Mouse (Mus musculus) splenic B cell, adult 2 months (primary cell): ENCODE results near the gene Rbp1.

Experiments used
- DNase-seq: peaks from one replicate; pipeline ENCODE4 v3.0.0-alpha.2; 2011; ENCODE audit warnings: low read depth, low spot score
- H3K27me3 ChIP-seq: 2 replicates; pipeline ENCODE4 v1.6.1; 2012; ENCODE audit warnings: mild to moderate bottlenecking, low read length, moderate library complexity, mixed read lengths; ENCODE audit not compliant: control insufficient read depth, poor library complexity, insufficient read depth, severe bottlenecking
- H3K36me3 ChIP-seq: 2 replicates; pipeline ENCODE4 v1.6.1; 2012; ENCODE audit warnings: mild to moderate bottlenecking, low read length, moderate library complexity, mixed read lengths; ENCODE audit not compliant: control insufficient read depth, poor library complexity, insufficient read depth, severe bottlenecking

The Rbp1 gene

DNA sequence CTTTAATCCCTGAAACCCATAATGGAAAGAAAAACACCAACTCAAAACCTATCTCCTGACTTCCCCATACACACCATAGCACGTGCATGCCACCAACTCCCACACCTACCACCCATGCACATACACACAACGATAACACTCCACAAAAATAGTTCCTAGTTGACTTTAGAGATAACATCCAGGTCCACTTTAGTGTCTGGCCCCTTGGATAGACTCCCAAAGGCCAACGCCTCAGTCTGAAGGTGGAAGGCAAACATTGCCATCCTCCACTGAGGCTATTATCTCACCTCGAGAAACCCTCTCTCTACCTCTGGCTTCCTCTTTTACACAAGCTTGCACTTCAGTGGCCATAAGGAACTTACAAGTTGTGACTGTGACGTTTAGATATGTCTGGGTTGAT lies 69.5 kb downstream of the Rbp1 start:
- Histone ChIP-seq H3K36me3 (no peaks in the 10 kb centered on the region), H3K27me3 (no peaks in the 10 kb centered on the region)
- no peak for DNase-seq

DNA sequence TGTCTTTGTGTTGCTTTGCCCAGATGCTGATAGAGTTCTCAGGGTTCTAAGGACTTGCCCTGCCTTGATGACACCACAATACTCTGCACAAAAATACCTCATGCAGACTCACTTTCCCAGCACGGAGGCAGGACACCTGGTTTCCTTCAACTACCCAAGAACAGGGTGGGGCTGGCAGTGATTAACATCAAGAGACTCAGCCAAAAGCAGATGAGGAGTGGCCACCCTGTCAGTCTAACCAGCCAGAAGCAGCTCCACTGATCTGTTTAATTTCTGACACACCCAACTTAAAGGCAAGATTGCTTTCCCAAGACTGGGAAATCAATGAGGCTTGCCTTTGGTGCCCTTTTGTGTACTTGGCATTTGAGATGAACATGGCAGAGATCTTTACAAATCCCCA lies 70.1 kb downstream of the Rbp1 start:
- DNase-seq = no peak
- H3K27me3 ChIP-seq = no peaks in the 10 kb centered on the region

More for the DNA sequence above, 70.1 kb downstream of the Rbp1 start:
- no peaks in the 10 kb centered on the region for H3K36me3 ChIP-seq
